Mouse (Mus musculus): ENCODE measurements around the gene Kdsr. TPM values are rescaled to one million over a fixed set of nuclear protein-coding genes. Genes with fewer than 3 reads are reported as not detected.
"Not testable (repeated sequence)": the region's sequence is repeated elsewhere in the genome, so short reads cannot be mapped to it uniquely, and the experiment has no call there.

Gene Kdsr
- polyA plus RNA-seq, 1 experiment from 2014 or later, result 9.0 TPM

DNA sequence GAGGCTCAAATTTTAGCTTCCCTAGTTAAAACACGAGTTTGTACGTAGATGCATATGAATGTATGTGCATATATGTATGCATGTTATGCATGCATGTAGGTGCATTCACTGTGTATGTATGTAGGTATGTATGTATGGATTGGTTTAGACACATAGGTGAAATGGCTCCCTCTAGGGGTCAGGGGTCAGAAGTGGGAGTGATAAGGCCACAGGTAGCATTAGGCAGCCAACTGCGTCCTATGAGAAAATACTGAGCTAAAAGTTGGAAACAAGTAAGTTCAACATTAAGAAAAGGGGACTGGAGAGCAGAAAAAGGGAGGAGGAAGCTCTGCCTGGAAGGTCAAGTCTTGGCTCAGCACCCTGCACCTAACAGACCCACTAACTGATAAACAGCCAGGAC is 21.4 kb downstream of the Kdsr start:
- Histone ChIP-seq H3K4me2 (no peak overlapping the region), H3K36me3 (peaks cover 36% of the 10 kb centered on the region), H3K9me3 (replicated peaks) (no peaks in the 10 kb centered on the region), H3K27ac (ENCODE audit: poor library complexity, severe bottlenecking) (no peak overlapping the region), H3K27me3 (replicated peaks) (no peaks in the 10 kb centered on the region), H3K9ac (no peak overlapping the region), H3K4me1 (replicated peaks) (no peaks in the 10 kb centered on the region), H3K4me3 (no peak overlapping the region)
- no peak for ATAC-seq (ENCODE audit: insufficient number of reproducible peaks, low FRiP score)
- WGBS, result 81% methylated on average over 3 of the region's 3 CpGs

DNA sequence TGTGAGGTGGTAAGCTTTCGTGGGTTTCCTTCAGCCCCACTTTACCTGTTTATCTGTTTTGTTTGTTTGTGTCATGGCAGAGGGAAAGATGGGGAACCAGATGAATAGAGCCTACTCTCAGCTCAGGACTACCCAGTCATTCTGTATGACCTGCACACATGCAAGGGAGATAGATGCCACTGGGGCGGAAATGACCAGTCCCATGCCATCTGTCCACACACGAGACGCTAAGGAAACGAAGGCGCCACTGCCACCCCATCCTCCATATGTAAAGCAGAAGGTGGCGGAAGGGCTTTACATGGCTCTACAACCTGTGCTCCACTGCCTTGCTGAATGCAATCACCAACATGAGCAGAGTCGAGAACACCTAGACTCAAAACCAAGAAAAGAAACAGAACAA is 23.3 kb downstream of the Kdsr start:
- H3K4me3 ChIP-seq, result no peak overlapping the region
- H3K4me1 ChIP-seq (replicated peaks), result no peaks in the 10 kb centered on the region
- no peaks in the 10 kb centered on the region for H3K27me3 ChIP-seq (replicated peaks)
- H3K9ac ChIP-seq, result no peak overlapping the region
- no peak overlapping the region for H3K27ac ChIP-seq (ENCODE audit: poor library complexity, severe bottlenecking)
- WGBS, result 89% methylated on average over 8 of the region's 8 CpGs
- H3K36me3 ChIP-seq, result peaks cover 34% of the 10 kb centered on the region
- no peak overlapping the region for H3K4me2 ChIP-seq
- no peaks in the 10 kb centered on the region for H3K9me3 ChIP-seq (replicated peaks)
- ATAC-seq (ENCODE audit: insufficient number of reproducible peaks, low FRiP score), result no peak

DNA sequence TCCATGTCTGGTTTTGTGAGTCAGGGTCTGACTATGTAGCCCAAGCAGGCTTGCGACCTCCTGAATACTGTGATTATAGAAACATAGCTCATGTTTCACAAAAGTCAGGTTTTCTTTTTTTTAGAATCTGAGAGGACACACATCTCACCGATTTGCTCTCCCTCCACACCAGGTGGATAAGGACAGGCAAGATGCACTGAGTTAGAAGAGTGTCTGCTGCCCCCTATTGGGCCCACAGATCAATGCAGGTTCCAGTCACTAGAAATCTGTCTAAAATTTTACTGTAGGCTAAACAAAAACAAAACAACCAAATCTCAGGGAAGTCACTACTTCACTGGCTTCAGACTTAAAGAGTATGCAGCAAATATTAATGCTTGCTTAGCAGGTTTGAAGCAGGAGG is 23.9 kb downstream of the Kdsr start:
- 62% methylated on average over 2 of the region's 2 CpGs for WGBS
- Histone ChIP-seq H3K4me2 (no peak overlapping the region), H3K27ac (ENCODE audit: poor library complexity, severe bottlenecking) (no peak overlapping the region), H3K4me1 (replicated peaks) (no peaks in the 10 kb centered on the region), H3K9ac (no peak overlapping the region), H3K27me3 (replicated peaks) (no peaks in the 10 kb centered on the region), H3K4me3 (no peak overlapping the region), H3K36me3 (peaks cover 32% of the 10 kb centered on the region), H3K9me3 (replicated peaks) (no peaks in the 10 kb centered on the region)
- ATAC-seq (ENCODE audit: insufficient number of reproducible peaks, low FRiP score), result no peak

DNA sequence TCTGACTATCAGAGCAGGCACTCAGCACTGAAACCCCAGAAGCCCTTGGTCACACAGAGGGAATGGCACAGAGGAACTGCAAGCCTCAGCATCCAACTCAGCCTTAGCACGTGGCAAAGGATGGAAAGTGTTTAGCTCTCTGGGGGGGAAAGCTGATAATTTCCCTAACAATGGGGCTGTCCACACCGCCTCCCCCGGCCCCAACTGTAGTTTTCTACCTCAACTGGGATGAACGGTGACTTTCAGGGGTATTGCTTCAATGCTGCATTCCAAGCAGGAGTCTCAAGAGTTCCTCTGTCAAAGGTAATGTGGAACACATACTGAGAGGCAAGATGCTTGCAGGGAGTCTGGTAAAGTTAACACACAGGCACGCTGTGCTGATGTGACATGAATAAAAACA is 37.5 kb downstream of the Kdsr start:
- H3K4me1 ChIP-seq (replicated peaks), result no peaks in the 10 kb centered on the region; the same call in 1 of the 2 replicates
- H3K4me3 ChIP-seq, result no peak overlapping the region
- peaks cover 5% of the 10 kb centered on the region; the same call in 1 of the 2 replicates for H3K36me3 ChIP-seq
- H3K4me2 ChIP-seq, result no peak overlapping the region
- H3K27me3 ChIP-seq (replicated peaks), result no peaks in the 10 kb centered on the region
- H3K27ac ChIP-seq (ENCODE audit: poor library complexity, severe bottlenecking), result no peak overlapping the region
- no peaks in the 10 kb centered on the region for H3K9me3 ChIP-seq (replicated peaks)
- 34% methylated on average over 5 of the region's 5 CpGs for WGBS
- ATAC-seq (ENCODE audit: insufficient number of reproducible peaks, low FRiP score), result no peak
- no peak overlapping the region for H3K9ac ChIP-seq

DNA sequence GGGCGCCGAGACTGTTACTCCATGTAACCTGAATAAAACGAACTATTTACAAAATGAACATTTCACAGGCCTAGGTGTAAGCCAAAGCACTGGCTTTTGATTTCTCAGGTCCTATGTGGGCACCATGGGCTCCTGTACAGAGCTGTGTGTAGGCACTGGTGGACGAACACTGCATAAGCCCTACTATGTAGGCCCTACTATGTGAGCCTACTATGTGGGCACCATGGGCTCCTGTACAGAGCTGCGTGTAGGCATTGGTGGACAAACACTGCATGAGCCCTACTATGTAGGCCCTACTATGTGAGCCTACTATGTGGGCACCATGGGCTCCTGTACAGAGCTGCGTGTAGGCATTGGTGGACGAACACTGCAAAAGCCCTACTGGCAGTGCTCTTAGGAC is 41.8 kb downstream of the Kdsr start:
- H3K4me1 ChIP-seq (replicated peaks); H3K4me3 ChIP-seq: not testable (repeated sequence)
- 65% methylated on average over 7 of the region's 7 CpGs for WGBS

DNA sequence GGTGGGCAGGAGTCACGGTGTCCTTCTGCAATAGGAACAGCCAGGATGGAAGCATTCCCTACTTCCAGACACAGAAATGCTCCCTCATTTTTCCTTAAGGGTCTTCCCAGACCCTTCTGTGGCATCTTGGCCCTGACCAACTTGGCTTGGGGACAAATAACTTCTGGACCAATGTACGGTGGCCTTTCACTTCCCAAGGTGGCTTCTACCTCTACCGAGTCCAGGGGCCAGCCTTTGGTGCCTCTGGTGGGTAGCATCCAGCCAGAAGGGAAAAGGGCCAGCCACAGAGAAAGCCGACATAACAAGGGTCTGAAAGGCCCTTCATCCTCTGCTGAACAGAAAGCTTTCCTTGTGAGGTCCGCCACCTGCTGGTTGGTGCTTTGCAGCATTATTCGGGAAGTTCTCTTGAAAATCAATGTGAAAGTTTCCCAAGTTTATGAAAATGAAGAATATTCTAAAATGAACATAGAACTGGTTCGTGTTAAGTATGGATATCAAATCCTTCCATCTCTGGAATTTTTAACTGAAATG is 42.4 kb downstream of the Kdsr start:
- Histone ChIP-seq H3K4me1 (replicated peaks) (peaks cover 13% of the 10 kb centered on the region), H3K9ac (0 out of 2 replicates have a peak overlapping the region, but pooled peaks have one; percentile 0), H3K4me3 (no peak overlapping the region), H3K9me3 (replicated peaks) (no peaks in the 10 kb centered on the region), H3K36me3 (no peaks in the 10 kb centered on the region), H3K4me2 (no peak overlapping the region), H3K27me3 (replicated peaks) (no peaks in the 10 kb centered on the region), H3K27ac (ENCODE audit: poor library complexity, severe bottlenecking) (no peak overlapping the region)
- 35% methylated on average over 7 of the region's 7 CpGs for WGBS
- no peak for ATAC-seq (ENCODE audit: insufficient number of reproducible peaks, low FRiP score)

More for the DNA sequence above, 41.8 kb downstream of the Kdsr start:
- not testable (repeated sequence) for H3K36me3 ChIP-seq; H3K4me2 ChIP-seq; H3K9ac ChIP-seq; H3K27ac ChIP-seq (ENCODE audit: poor library complexity, severe bottlenecking); ATAC-seq (ENCODE audit: insufficient number of reproducible peaks, low FRiP score); H3K9me3 ChIP-seq (replicated peaks); H3K27me3 ChIP-seq (replicated peaks)

DNA sequence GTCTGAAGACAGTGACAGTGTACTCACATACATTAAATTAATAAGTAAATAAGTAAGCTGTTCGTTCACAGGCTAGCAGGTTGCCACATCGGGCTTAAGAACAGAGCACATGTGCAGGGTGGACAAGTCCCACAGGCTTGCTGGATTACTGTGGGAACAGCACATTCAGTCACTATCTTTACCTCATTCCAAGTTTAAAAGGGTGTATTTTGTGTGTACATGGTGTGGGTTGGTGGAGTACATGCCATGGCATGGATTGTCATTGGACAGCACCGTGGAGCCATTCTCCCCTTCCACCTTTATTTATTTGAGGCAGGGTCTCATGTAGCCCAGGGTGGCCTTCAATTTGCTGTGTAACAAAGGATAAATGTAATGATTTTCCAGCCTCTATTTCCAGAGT is 43.4 kb downstream of the Kdsr start:
- Histone ChIP-seq H3K27ac (ENCODE audit: poor library complexity, severe bottlenecking) (no peak overlapping the region), H3K27me3 (replicated peaks) (no peaks in the 10 kb centered on the region), H3K4me2 (no peak overlapping the region), H3K36me3 (no peaks in the 10 kb centered on the region), H3K4me1 (replicated peaks) (peaks cover 21% of the 10 kb centered on the region), H3K4me3 (no peak overlapping the region), H3K9me3 (replicated peaks) (no peaks in the 10 kb centered on the region), H3K9ac (no peak overlapping the region)
- 83% methylated on average over 3 of the region's 3 CpGs for WGBS
- no peak for ATAC-seq (ENCODE audit: insufficient number of reproducible peaks, low FRiP score)

DNA sequence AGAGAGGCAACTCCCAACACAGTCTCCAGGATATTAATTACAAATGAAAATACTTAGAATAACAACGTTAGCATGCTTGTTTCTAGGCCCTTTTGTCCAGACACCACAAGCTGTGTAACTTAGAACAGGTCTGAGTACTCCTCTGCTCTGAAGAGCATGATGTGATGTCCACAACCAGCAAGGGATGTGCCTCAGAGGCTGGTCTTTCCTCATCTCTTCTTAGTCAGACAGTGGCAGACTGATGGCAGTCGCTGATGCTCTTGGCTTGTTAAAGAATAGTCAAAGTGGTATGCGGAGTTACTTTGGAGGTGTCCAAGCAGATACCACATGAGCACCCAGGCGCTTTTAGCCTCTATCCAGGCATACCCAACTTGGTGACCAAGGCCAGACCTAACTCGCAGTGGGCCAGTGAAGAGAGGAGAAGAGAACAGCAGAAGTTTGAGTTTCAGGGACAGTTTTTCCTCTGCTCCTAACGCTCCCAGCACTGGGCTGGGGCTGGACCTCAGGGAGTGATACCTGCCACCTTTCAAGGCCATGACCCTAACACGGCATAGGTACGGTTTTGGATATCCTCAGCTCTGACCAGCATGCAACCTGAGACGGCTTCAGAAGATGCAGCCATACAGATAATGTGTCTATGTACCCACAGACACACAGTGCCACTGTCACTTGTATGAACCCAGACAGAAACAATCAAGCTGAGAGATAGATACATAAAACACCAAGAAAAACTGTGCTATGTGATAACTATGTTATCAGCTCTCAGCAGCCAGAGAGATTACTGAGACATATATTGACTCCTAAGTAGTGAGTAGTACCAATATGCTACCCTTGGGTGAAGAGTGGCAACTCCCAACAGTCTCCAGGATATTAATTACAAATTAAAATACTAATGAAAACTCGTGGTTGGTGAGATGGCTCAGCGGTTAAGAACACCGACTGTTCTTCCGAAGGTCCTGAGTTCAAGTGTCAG is 44.1 kb downstream of the Kdsr start:
- Histone ChIP-seq H3K27me3 (replicated peaks) (no peaks in the 10 kb centered on the region), H3K4me1 (replicated peaks) (peaks cover 21% of the 10 kb centered on the region), H3K4me2 (peak overlapping the region; percentile 90; the same call in 1 of the 2 replicates), H3K36me3 (no peaks in the 10 kb centered on the region), H3K9me3 (replicated peaks) (no peaks in the 10 kb centered on the region), H3K27ac (ENCODE audit: poor library complexity, severe bottlenecking) (no peak overlapping the region), H3K4me3 (no peak overlapping the region), H3K9ac (no peak overlapping the region; the same call in 1 of the 2 replicates)
- WGBS, result 85% methylated on average over 13 of the region's 13 CpGs
- ATAC-seq (ENCODE audit: insufficient number of reproducible peaks, low FRiP score), result no peak

DNA sequence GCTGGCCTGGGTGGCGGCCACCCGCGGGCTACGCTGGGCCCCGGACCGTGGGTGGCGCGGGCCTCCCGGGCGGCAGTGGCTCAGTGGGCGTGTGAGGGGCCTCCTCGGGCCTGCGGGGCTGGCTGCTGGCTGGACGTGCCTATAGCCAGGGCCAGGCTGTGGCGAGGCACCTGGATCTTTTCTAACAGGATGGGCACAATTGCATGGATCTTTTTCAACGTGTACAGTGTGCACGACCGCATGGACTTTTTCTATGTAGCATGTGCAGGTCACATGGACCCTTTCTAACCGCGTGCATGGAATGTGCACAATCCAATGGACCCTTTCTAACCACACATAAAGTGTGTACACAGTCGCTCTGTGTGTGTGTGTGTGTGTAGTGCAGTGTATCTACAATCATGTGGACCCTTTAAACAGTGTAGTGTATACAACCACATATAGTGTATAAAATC is 45.0 kb downstream of the Kdsr start:
- peak overlapping the region; percentile 87 for H3K9ac ChIP-seq
- H3K9me3 ChIP-seq (replicated peaks), result no peaks in the 10 kb centered on the region
- H3K36me3 ChIP-seq, result no peaks in the 10 kb centered on the region
- H3K27me3 ChIP-seq (replicated peaks), result no peaks in the 10 kb centered on the region
- H3K4me2 ChIP-seq, result peak overlapping the region; percentile 90
- peak overlapping the region; percentile 83 for H3K4me3 ChIP-seq
- H3K27ac ChIP-seq (ENCODE audit: poor library complexity, severe bottlenecking), result peak overlapping the region; percentile 86
- 6% methylated on average over 21 of the region's 21 CpGs for WGBS
- peaks cover 23% of the 10 kb centered on the region for H3K4me1 ChIP-seq (replicated peaks)
- ATAC-seq (ENCODE audit: insufficient number of reproducible peaks, low FRiP score), result peak; percentile 69

DNA sequence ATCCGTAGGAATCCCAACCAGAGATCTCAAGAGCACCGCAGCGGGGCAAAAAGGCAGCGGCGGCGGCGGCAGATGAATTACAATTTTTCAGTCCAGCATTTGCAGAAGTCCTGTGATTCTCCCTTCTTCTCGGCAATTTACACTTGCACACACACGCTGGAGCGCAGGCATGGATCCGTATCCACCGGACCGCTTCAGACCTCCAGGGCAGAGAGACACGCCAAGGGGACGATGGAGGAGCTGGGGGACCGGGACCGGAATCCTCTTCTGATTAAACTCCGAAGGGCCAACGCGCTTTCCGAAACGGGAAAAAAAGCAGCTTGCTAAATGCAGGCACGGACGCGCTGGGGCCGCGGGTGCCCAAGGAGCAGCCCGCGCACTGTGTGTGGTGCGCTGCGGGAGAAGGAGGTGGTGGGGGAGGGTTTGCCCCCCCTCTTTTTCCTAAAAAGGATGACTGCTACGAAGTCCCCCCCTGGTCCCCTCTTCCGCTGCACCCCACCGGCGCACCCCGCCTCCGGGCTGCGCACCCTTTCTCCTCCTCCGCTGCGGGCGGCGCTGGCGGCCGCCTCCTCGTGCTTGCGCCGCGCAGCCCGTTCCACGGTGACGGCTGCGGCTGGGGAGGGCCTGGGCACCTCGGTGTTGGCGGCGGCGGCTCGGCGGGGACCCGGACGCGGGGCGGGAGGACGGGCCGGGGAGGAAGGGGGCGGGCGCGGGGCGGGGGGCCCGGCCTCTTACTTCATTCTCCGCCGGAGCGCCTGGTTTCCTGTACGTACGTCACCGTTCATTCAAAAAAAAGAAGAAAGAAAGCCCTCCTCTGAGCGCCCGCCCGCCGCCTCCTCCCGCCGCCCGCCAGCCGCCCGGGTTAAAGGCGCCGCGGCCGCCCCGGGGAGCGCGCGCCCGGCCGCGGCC is 45.7 kb downstream of the Kdsr start, which contains the start of gene Bcl2:
Gene Bcl2, minus strand, starts transcription at position 654 of the 909 bp plus-strand sequence.
- Histone ChIP-seq H3K9ac (peak within 1 kb of the TSS; percentile 87), H3K27ac (ENCODE audit: poor library complexity, severe bottlenecking) (peak within 1 kb of the TSS; percentile 86), H3K36me3 (no peaks in the 10 kb centered on the region), H3K27me3 (replicated peaks) (no peaks in the 10 kb centered on the region), H3K9me3 (replicated peaks) (no peaks in the 10 kb centered on the region), H3K4me2 (peak within 1 kb of the TSS; percentile 90), H3K4me1 (replicated peaks) (peaks cover 30% of the 10 kb centered on the region), H3K4me3 (peak within 1 kb of the TSS; percentile 83)
- peak; percentile 86 for ATAC-seq (ENCODE audit: insufficient number of reproducible peaks, low FRiP score)
- WGBS, result under 1% methylated on average over 76 of the region's 95 CpGs

Measured in heart, embryonic 12.5 days (tissue).